Mouse (Mus musculus) lung, adult 18-20 months (tissue): ENCODE results near the gene Olfr547.
"Not testable (repeated sequence)": the region's sequence is repeated elsewhere in the genome, so short reads cannot be mapped to it uniquely, and the experiment has no call there.

Experiments used
- DNase-seq, 2 experiments: peaks; one replicate each; pipeline ENCODE4 v3.0.0; 2022; ENCODE audit warnings: mixed read lengths in 2 of 2

The Olfr547 gene

DNA sequence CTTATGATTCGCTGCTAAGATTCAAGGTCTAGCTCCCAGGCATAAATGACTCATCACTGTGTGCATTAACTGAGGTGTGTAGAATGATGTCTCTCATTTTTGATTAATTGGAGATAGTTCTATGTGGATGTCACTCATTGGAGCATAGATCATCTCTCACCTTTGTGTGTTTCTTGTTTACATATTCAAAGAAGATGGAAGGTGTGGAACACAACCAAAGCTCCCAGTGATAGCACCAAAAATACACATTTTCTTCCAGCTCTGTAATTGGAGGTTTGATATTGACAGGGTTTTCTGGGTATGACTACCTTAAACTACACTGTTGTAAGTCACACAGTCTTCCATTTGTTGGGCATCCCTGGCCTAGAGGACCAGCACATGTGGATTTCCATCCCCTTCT is at the start of gene Olfr547:
Olfr547 (plus strand) TSS at position 301 of the 400 bp plus-strand sequence.
- no peak for DNase-seq

DNA sequence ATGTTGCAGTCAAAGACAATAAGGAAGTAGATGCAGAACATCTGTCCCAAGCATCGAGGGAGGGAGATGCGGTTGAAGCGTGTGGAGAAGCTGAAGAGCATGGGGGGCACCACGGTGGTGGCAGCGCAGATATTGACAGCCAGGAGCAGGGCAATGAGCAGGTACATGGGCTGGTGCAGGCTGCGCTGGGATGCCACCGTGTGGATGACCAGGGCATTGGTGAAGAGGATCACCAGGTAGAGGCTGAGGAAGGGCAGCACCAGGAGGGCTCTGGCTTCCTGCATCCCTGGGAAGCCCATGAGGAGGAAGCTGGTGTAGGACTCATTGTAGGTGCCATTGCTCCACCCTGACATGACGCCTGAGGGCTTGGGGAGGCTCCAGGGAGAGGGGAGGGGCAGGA is 49.8 kb upstream of the Olfr547 start:
- not testable (repeated sequence) for DNase-seq

- no peak for DNase-seq
Measured at GRCm38 (mm10) chr7:102486105-102486504, 48.4 kb upstream of the Olfr547 start.

- no peak for DNase-seq
Measured at GRCm38 (mm10) chr7:102488161-102488560, 46.4 kb upstream of the Olfr547 start, which contains the start of gene Olfr544. Gene Olfr544, minus strand, starts transcription at chr7:102488313.

DNA sequence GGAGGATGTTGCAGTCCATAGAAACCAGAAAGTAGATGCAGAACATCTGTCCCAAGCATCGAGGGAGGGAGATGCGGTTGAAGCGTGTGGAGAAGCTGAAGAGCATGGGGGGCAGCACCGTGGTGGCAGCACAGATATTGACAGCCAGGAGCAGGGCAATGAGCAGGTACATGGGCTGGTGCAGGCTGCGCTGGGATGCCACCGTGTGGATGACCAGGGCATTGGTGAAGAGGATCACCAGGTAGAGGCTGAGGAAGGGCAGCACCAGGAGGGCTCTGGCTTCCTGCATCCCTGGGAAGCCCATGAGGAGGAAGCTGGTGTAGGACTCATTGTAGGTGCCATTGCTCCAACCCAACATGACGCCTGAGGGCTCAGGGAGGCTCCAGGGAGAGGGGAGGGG is 40.1 kb upstream of the Olfr547 start:
- not testable (repeated sequence) for DNase-seq

DNA sequence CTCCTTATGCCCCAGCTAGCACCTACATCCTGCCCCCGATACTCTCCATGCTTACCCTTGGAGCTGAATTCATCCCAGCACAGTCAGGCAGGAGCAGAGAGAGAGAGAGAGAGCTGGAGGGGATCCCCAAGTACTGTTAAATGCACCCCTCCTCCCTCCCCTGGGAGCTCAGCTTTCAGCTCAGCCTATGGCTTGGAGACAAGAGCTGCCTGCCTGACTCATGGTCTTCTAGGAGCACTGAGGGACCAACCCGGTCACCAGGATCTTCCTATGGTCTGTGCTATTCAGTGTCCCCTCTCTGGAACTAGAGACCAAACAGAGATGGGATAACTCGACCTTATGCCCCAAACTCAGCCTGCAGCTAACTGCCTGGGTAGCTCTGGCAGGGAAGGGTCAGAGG is 35.1 kb upstream of the Olfr547 start, which contains the start of gene Olfr545:
Olfr545 (minus strand) TSS at position 101 of the 400 bp plus-strand sequence.
- no peak for DNase-seq

DNA sequence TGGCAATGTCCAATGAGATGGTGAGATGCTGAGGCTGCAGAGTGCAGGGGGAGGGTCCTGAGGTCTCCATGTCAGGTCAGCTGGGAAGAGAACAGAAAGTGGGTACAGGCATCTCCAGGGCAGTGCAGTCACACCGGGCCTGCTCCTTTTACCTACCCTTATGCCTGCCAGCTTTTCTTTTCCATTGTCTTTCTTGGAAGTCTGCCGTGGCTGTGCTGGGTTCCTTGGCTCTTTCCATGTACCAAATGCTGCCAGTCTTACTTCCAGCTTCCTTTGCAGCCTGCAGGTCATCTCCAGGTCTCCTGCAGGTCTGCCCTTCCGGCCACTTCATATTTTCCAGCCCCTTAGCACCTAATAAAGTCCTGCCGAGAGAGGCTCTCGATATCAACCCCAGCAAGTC is 32.6 kb upstream of the Olfr547 start:
- DNase-seq, result no peak

DNA sequence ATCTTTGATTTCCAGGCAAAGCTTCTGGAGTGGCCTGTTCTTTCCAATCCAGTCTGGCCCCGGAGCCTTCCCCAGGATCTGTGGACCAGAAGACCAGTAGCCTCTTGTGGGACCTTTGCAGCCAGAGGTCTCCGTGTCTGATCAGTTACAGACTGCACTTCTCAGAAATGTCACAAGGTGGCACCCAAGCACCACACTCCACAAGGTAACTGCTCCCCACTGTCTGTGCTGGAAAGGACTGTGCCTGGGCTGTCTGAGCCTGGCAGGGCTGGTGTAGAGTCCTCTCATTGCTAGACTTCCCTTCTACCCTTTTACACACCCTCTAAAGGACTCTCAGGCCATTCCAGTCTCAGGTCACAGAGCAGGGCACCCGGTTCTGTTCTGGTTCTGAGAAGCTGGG is 27.7 kb upstream of the Olfr547 start:
- DNase-seq, result peak; percentile 59 to 71

- DNase-seq, result no peak
Measured at GRCm38 (mm10) chr7:102508066-102508465, 26.5 kb upstream of the Olfr547 start.

- no peak for DNase-seq
Measured at GRCm38 (mm10) chr7:102508666-102509065, 25.9 kb upstream of the Olfr547 start.

- DNase-seq, result no peak
Measured at GRCm38 (mm10) chr7:102509726-102510125, 24.8 kb upstream of the Olfr547 start.

DNA sequence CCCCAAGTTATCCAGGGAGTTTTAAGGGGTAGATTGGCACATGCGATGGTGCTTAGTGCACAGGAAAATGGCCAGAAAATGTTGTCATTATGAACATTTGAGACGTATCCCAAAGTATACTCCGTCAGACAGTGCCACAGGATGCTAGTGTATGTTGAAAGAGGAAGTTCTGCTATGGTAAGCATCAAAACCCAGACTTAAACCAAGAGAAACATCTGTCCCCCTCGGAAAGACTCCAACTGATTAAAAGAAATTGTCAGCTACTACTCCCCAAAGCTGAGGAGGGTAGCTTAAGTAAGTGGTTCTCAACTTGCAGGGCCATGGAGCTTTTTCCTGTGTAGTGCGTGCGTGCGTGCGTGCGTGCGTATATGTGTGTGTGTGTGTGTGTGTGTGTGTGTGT is 22.6 kb upstream of the Olfr547 start:
- no peak for DNase-seq

DNA sequence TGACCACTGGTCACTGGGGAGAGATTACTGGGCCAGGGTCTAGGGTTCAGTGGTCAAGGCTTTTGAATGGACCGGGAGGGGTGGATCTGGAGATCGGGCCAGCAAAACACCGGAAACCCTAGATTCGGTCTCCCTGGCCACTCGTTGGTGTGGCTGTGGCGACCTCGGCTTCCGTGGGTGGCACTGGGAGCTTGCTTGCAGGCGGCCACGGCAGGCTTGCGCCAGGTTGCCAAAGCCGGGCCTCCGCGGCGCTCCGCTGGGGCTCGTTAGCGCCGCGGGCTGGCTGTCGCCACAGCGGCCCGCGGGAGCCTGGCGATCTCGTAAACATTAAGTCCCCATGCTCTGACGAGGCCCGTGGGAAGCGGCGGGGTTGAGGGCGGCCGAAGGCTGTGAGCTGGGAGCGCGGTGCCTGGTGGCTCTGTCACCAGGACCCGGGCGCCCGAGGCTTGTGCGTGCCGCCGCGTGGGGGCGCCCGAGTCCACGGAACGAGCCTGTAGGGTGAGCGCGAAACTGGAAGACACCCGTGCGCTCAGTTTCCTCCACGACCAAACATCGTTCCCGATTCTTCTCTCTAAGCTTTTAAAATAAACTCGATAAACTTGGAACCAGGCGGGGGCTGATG is 21.6 kb upstream of the Olfr547 start:
- DNase-seq, result peak; percentile 73 to 74

GRCm38 (mm10) chr7:102514144-102514543 is 20.4 kb upstream of the Olfr547 start:
- no peak for DNase-seq

GRCm38 (mm10) chr7:102516261-102517050 is 18.1 kb upstream of the Olfr547 start:
- peak; percentile 9 to 11 for DNase-seq

DNA sequence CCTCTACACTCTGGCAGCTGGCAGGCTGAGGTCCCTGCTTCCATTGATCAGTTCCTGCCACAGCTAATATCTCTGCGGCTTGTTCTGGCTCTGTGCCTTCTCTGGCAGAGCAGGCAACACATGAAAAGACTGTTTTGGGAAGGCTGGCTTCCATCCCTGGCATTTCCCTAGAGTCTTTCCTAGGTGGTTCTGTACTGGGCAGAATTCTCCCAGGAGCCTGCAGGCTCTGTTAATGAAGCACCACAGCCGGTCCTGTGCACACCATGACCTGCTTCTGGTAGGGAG is 17.6 kb upstream of the Olfr547 start:
- no peak for DNase-seq

GRCm38 (mm10) chr7:102529052-102529451 is 5.5 kb upstream of the Olfr547 start:
- no peak for DNase-seq

GRCm38 (mm10) chr7:102540596-102540995 is 6.0 kb downstream of the Olfr547 start, which contains the start of gene Olfr548-ps1:
Gene Olfr548-ps1, plus strand, starts transcription at chr7:102540896.
- no peak for DNase-seq

DNA sequence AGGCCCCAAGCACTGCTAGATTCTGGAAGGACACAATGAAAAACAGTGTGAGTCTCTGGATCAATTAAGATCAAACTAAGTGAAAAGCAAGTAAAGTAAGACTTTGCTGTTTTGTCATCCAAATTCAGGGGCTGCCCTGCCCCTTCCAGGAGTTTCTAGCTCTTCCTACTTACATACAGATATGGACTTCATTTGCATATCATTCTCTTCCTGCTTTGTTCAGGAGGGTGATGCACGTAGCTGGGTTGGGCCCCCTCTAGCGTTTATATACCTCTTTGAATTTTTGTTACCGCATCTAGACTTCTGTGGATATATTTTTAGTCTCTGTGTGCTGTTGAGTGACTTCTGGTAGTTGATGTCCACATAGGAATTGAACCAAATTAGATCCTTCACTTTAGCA is 6.7 kb downstream of the Olfr547 start:
- DNase-seq, result no peak

DNA sequence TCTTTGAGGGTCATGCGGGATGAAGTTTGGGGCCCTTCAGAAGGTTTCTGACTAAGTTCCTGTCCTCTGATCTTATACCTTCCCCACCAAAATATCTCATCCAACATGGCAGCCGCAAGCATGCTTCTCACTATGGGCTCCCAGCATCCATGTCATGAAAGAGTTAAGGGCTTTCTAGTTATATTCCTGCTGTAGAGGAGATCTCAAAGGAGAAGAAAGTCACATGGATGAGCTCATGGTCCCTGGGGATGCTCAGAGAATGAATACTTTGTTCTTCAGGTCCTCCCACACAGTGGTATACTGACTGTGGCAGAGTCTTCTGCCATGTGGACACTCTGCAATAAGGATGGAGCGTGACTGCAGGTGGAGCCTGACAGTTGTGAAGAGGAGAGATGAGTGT is 15.0 kb downstream of the Olfr547 start, which contains the start of gene Olfr549:
Olfr549 (plus strand) TSS at position 301 of the 400 bp plus-strand sequence.
- no peak for DNase-seq

DNA sequence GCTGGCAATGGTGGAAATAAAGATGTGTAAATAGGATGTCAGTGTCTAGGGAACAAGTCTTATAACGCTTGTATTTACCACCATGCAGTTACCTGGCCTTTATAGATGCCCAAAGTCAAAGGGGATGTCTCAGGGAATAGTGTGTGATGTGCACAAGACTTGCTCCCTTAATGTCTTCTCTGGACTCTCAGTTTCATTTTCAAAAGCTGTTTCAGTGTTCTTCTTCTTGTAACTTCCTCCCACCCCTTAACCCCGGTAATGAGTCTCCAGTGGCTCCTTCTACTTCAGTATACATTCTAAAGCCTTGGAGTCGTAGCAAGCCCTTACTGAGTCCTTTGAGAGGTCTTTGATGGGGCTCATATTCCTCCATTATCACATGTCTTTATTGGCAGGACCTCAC is 18.7 kb downstream of the Olfr547 start:
- no peak for DNase-seq

DNA sequence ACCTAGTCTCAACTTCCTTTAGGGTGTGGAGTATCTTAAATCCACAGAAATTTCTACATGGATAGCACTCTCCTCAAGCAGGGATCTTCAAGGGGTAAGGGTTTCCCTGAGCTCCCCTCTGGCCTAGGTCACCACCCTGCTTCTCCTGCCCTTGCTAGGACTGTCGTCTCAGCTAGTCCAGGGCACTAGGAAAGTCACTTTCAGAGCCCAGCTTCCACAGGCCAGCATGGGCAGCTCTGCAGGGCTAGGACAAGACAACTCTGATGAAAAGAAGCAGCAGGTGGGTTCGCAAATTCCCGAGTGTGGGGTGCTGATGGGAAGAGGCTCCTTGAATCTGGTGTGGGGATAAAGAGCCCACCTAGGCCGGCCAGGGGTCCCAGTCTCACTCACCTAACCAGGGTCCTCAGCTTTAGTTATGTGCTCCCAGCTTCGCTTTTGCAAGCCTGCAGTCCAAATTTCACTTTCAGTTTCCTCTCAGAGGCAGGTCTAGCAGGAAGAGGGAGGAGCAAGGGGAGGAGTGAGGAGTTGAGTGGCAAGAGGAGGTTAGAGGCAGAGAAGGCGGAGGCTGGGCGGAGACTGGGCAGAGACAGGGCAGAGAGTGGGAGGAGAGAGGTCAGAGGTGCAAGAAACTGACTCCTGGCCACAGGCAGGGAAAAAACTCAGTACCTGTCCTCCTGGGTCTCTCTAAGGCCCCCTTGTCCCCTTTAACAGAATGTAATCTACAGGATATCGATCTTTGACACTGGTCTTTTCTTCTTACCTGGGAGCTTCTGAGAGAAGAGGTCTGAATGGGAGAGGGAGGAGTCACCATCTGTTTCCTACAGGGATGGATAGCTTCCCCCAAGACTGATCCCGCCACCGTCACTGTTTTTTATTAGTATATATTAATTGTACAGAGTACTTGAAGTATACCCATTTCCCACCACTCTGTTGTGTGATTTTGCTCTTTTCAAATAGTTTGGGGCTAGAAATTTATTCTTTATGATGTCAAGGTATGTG is 30.7 kb downstream of the Olfr547 start, which contains the start of gene Trim21:
Trim21 (minus strand) TSS at position 488 of the 999 bp plus-strand sequence.
- peak; percentile 96 to 97 for DNase-seq

DNA sequence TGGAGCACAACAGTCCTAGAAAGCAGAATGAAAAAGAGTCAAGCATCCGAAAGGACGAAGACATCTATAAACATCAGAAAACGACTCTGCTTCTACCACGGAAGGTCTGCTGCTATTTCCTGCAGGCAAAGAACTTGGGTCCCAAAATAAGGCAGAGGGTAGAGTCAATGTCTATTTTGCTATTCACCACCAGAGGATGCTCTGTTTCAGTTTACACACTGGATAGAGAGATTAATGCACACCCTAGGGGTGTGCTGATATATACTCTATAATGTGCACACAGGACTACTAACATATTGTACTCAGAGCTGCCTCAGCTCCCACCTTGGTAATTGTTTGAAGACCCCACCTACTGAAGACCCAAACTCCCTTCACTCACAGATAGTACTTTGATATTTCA is 31.7 kb downstream of the Olfr547 start:
- no peak for DNase-seq
